Mouse (Mus musculus): ENCODE data around the gene Elof1. TPM values are rescaled to one million over a fixed set of nuclear protein-coding genes. Genes with fewer than 3 reads are reported as not detected.

Gene Elof1
- total RNA-seq, 2 experiments from 2014 or later, result 35.0 to 39.5 TPM

GRCm38 (mm10) chr9:22072276-22072675, 44.7 kb downstream of the Elof1 start:
- no peak for DNase-seq
- no peak overlapping the region for H3K27ac ChIP-seq
- intact Hi-C loops (cut with DNase I), result loop anchor here (5.0 kb wide), 2 partner anchors 70 to 115 kb away; partner anchors contain the start of genes Ccdc151, Prkcsh and Swsap1
- no peak for TF ChIP-seq CTCF (IDR thresholded peaks at IDR 0.05)
- H3K4me3 ChIP-seq, result no peak overlapping the region

- Histone ChIP-seq H3K27ac (peak within 1 kb of the TSS; percentile 97), H3K4me3 (peak within 1 kb of the TSS; percentile 87)
- DNase-seq, result peak; percentile 99
- intact Hi-C loops (cut with DNase I), result loop anchor here (1.0 to 5.0 kb wide), 4 partner anchors 14 to 114 kb away; partner anchors contain the start of genes Ccdc151, Ecsit, Elof1 and Prkcsh
- peak; percentile 16; the same call in 1 of the 2 replicates for TF ChIP-seq CTCF (IDR thresholded peaks at IDR 0.05)
Measured at GRCm38 (mm10) chr9:22070791-22071573, 46.0 kb downstream of the Elof1 start, which contains the start of the genes Gm49318 and Zfp653. Gene Gm49318, minus strand, starts transcription at chr9:22071259. Gene Zfp653, minus strand, starts transcription at chr9:22071376.

GRCm38 (mm10) chr9:22069881-22070553, 47.0 kb downstream of the Elof1 start:
- no peak for TF ChIP-seq CTCF (IDR thresholded peaks at IDR 0.05)
- DNase-seq, result no peak
- intact Hi-C loops (cut with DNase I), result loop anchor here (2.0 to 5.0 kb wide), 3 partner anchors 47 to 113 kb away; partner anchors contain the start of genes Ccdc151, Elof1, Prkcsh and Swsap1
- peak overlapping the region; percentile 97 for H3K27ac ChIP-seq
- peak overlapping the region; percentile 87 for H3K4me3 ChIP-seq

GRCm38 (mm10) chr9:22067195-22067594, 49.8 kb downstream of the Elof1 start:
- no peak overlapping the region for H3K4me3 ChIP-seq
- intact Hi-C loops (cut with DNase I), result no loop called here
- no peak overlapping the region for H3K27ac ChIP-seq
- no peak for DNase-seq
- no peak for TF ChIP-seq CTCF (IDR thresholded peaks at IDR 0.05)

GRCm38 (mm10) chr9:22066433-22066832, 50.5 kb downstream of the Elof1 start:
- intact Hi-C loops (cut with DNase I), result loop anchor here (1.0 kb wide), 2 partner anchors 77 to 89 kb away; no protein-coding TSS in a partner anchor

GRCm38 (mm10) chr9:22065642-22066041, 51.3 kb downstream of the Elof1 start:
- intact Hi-C loops (cut with DNase I), result loop anchor here (1.0 kb wide), 2 partner anchors 78 to 90 kb away; no protein-coding TSS in a partner anchor
- no peak for DNase-seq
- H3K27ac ChIP-seq, result no peak overlapping the region
- no peak overlapping the region for H3K4me3 ChIP-seq
- no peak for TF ChIP-seq CTCF (IDR thresholded peaks at IDR 0.05)

More at GRCm38 (mm10) chr9:22066433-22066832, 50.5 kb downstream of the Elof1 start:
- DNase-seq, result peak; percentile 70
- peak; percentile 89 for TF ChIP-seq CTCF (IDR thresholded peaks at IDR 0.05)
- no peak overlapping the region for H3K27ac ChIP-seq
- H3K4me3 ChIP-seq, result no peak overlapping the region

GRCm38 (mm10) chr9:22064341-22064740, 52.6 kb downstream of the Elof1 start:
- H3K27ac ChIP-seq, result no peak overlapping the region
- no peak for DNase-seq
- TF ChIP-seq CTCF (IDR thresholded peaks at IDR 0.05), result no peak
- no peak overlapping the region for H3K4me3 ChIP-seq
- intact Hi-C loops (cut with DNase I), result no loop called here

Small RNA genes within 50 kb of the gene (microRNA-seq; reads per million reads assigned to microRNA genes)
- gene Mir7084, result not detected

Other genes with a start within 250 kb of the Elof1 start
- gene Rab3d, start 199.0 kb downstream of the Elof1 start, total RNA-seq (2021), result 1 to 10 TPM; 2.6 to 3.5 TPM
- gene Ccdc159, start 189.7 kb downstream of the Elof1 start, total RNA-seq (2021), result 1 to 10 TPM in 1 of 2 experiments, under 1 TPM in 1; 0.66 to 1.1 TPM
- gene Tmem205, start 189.6 kb downstream of the Elof1 start, total RNA-seq (2021), result 10 to 100 TPM; 11.6 to 11.8 TPM
- gene Plppr2, start 180.1 kb downstream of the Elof1 start, total RNA-seq (2021), result under 1 TPM; 0.36 to 0.98 TPM
- gene Swsap1, start 161.4 kb downstream of the Elof1 start, total RNA-seq (2021), result 1 to 10 TPM; 1.7 to 3.1 TPM
- under 1 TPM; 0.23 to 0.25 TPM for gene Epor, start 153.7 kb downstream of the Elof1 start, total RNA-seq (2021)
- under 1 TPM; 0.28 to 0.69 TPM for gene Rgl3, start 127.7 kb downstream of the Elof1 start, total RNA-seq (2021)
- gene Ccdc151, start 114.5 kb downstream of the Elof1 start, total RNA-seq (2021), result not detected
- 10 to 100 TPM; 27.8 to 32.6 TPM for gene Prkcsh, start 114.4 kb downstream of the Elof1 start, total RNA-seq (2021)
- not detected for gene Elavl3, start 65.1 kb downstream of the Elof1 start, total RNA-seq (2021)
- gene Gm49318, start 45.9 kb downstream of the Elof1 start, total RNA-seq (2021), result not detected
- 1 to 10 TPM; 4.3 to 4.4 TPM for gene Zfp653, start 45.8 kb downstream of the Elof1 start, total RNA-seq (2021)
- 10 to 100 TPM; 84.5 to 96.6 TPM for gene Ecsit, start 31.7 kb downstream of the Elof1 start, total RNA-seq (2021)
- 1 to 10 TPM; 3.0 to 3.5 TPM for gene Cnn1, start 18.0 kb downstream of the Elof1 start, total RNA-seq (2021)
- gene Acp5, start 18.5 kb upstream of the Elof1 start, total RNA-seq (2021), result 1 to 10 TPM in 1 of 2 experiments, under 1 TPM in 1; 0.23 to 1.5 TPM
- gene Pigyl, start 39.7 kb upstream of the Elof1 start, total RNA-seq (2021), result 10 to 100 TPM; 34.7 to 41.3 TPM
- gene Zfp872, start 70.9 kb upstream of the Elof1 start, total RNA-seq (2021), result not detected
- 1 to 10 TPM; 7.0 to 7.2 TPM for gene Zfp809, start 108.5 kb upstream of the Elof1 start, total RNA-seq (2021)
- not detected for gene Zfp599, start 142.7 kb upstream of the Elof1 start, total RNA-seq (2021)
- under 1 TPM; 0.54 to 0.98 TPM for gene Zfp810, start 190.5 kb upstream of the Elof1 start, total RNA-seq (2021)